Mouse (Mus musculus): ENCODE results near the gene Tbc1d4.

DNA sequence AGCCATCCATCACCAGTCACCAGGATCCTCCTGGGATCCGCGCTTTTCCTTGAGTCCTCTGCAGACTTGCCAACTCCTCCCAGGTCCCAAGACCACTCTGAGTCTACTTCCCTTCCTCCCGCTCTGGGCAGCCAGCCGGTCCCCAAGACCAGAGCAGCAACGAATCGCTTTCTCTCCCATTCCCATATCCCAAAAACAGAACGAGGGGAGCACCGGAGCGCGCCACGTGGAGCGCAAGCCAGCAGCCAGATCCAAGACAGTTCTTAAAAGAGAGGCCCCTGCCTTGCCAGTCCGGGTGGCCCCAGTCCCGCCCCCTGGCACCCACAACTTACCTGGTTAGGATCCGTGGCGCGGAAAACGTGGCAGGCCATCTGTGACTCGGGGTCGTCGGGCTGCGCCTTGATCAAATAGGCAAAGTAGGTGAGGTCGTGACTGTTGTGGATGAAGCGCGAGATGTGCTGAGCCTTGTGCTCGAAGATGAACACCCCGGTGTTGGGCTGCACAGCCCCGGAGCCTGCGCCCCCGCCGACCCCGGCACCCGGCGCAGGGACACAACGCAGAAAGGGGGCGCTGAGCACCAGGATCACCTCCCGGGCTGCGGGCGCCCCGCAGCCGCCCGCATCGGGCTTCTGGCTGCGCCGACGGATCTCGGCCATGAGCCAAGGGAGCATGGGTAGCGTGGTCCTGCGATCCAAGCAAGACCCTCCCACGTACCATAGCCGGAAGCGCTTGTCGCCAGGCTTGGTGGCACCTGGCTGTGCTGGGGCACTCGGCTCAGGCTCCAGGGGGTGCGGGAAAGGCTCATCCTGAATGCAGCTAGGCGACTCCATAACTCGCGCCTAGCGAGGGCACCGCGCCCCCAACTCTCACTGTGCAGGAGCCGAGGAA lies 1.1 kb downstream of the Tbc1d4 start:
- TF ChIP-seq CTCF (IDR thresholded peaks at IDR 0.05; ENCODE audit: insufficient read depth, low read length) (no peak), POLR2A (IDR thresholded peaks at IDR 0.05; ENCODE audit: borderline replicate concordance, extremely low read depth, low read depth, low read length) (no peak)

Measured in lung, adult 2 months (tissue).